Mouse (Mus musculus): Measurements from ENCODE around the gene Slc22a15. TPM values are rescaled to one million over a fixed set of nuclear protein-coding genes. Genes with fewer than 3 reads are reported as not detected.
A peak's percentile ranks its signal among the peaks of the same experiment; 100 is the strongest.

Gene Slc22a15
- polyA plus RNA-seq, 1 experiment from 2014 or later = 7.5 TPM

- Histone ChIP-seq H3K4me2 (no peak within 1 kb of the TSS), H3K4me1 (replicated peaks) (no peaks in the 10 kb centered on the region), H3K4me3 (no peak within 1 kb of the TSS), H3K9me3 (no peaks in the 10 kb centered on the region), H3K27me3 (no peaks in the 10 kb centered on the region), H3K27ac (no peak within 1 kb of the TSS), H3K9ac (no peak within 1 kb of the TSS), H3K36me3 (no peaks in the 10 kb centered on the region)
- ATAC-seq (ENCODE audit: low FRiP score) = no peak
- WGBS = 76% methylated on average over 5 of the region's 5 CpGs
These were observed 75.4 kb downstream of the Slc22a15 start, which contains the start of gene Mab21l3 for GRCm38 (mm10) chr3:101848816-101849215. TSS of gene Mab21l3 (minus strand) at chr3:101848959.

- H3K9me3 ChIP-seq = no peaks in the 10 kb centered on the region
- H3K27ac ChIP-seq = no peak overlapping the region
- no peak for ATAC-seq (ENCODE audit: low FRiP score)
- no peaks in the 10 kb centered on the region for H3K36me3 ChIP-seq
- H3K9ac ChIP-seq = no peak overlapping the region
- H3K4me1 ChIP-seq (replicated peaks) = peaks cover 14% of the 10 kb centered on the region
- 62% methylated on average over 4 of the region's 4 CpGs for WGBS
- H3K27me3 ChIP-seq = no peaks in the 10 kb centered on the region
- no peak overlapping the region for H3K4me3 ChIP-seq
- H3K4me2 ChIP-seq = no peak overlapping the region
These were observed 78.2 kb downstream of the Slc22a15 start for GRCm38 (mm10) chr3:101846096-101846495.

GRCm38 (mm10) chr3:101842372-101843094 is 81.7 kb downstream of the Slc22a15 start:
- H3K9ac ChIP-seq = no peak overlapping the region
- no peak overlapping the region for H3K4me3 ChIP-seq
- H3K4me2 ChIP-seq = no peak overlapping the region
- H3K27me3 ChIP-seq = no peaks in the 10 kb centered on the region
- H3K27ac ChIP-seq = peak overlapping the region; percentile 63
- 42% methylated on average over 7 of the region's 7 CpGs for WGBS
- no peaks in the 10 kb centered on the region for H3K36me3 ChIP-seq
- peaks cover 14% of the 10 kb centered on the region for H3K4me1 ChIP-seq (replicated peaks)
- peak; percentile 73 for ATAC-seq (ENCODE audit: low FRiP score)
- H3K9me3 ChIP-seq = no peaks in the 10 kb centered on the region

GRCm38 (mm10) chr3:101839327-101839726 is 84.9 kb downstream of the Slc22a15 start:
- no peak overlapping the region for H3K9ac ChIP-seq
- ATAC-seq (ENCODE audit: low FRiP score) = no peak
- peaks cover 26% of the 10 kb centered on the region for H3K4me1 ChIP-seq (replicated peaks)
- no peak overlapping the region for H3K4me3 ChIP-seq
- no peaks in the 10 kb centered on the region for H3K36me3 ChIP-seq
- WGBS = 91% methylated on average over 9 of the region's 9 CpGs
- no peaks in the 10 kb centered on the region for H3K9me3 ChIP-seq
- H3K4me2 ChIP-seq = no peak overlapping the region
- no peak overlapping the region for H3K27ac ChIP-seq
- no peaks in the 10 kb centered on the region for H3K27me3 ChIP-seq

GRCm38 (mm10) chr3:101836971-101837370 is 87.3 kb downstream of the Slc22a15 start:
- Histone ChIP-seq H3K4me2 (no peak overlapping the region), H3K9ac (no peak overlapping the region), H3K27ac (no peak overlapping the region), H3K4me1 (replicated peaks) (peaks cover 14% of the 10 kb centered on the region), H3K27me3 (no peaks in the 10 kb centered on the region), H3K36me3 (no peaks in the 10 kb centered on the region), H3K9me3 (no peaks in the 10 kb centered on the region), H3K4me3 (no peak overlapping the region)
- no peak for ATAC-seq (ENCODE audit: low FRiP score)
- WGBS = 87% methylated on average over 3 of the region's 3 CpGs

GRCm38 (mm10) chr3:101836532-101836931 is 87.7 kb downstream of the Slc22a15 start:
- H3K27ac ChIP-seq = 0 out of 2 replicates have a peak overlapping the region, but pooled peaks have one; percentile 26
- H3K36me3 ChIP-seq = no peaks in the 10 kb centered on the region
- H3K4me3 ChIP-seq = no peak overlapping the region
- H3K4me1 ChIP-seq (replicated peaks) = peaks cover 12% of the 10 kb centered on the region
- peak overlapping the region; percentile 39 for H3K4me2 ChIP-seq
- ATAC-seq (ENCODE audit: low FRiP score) = no peak
- 0 out of 2 replicates have a peak overlapping the region, but pooled peaks have one; percentile 39 for H3K9ac ChIP-seq
- H3K9me3 ChIP-seq = no peaks in the 10 kb centered on the region
- H3K27me3 ChIP-seq = no peaks in the 10 kb centered on the region
- WGBS = 74% methylated on average over 5 of the region's 5 CpGs

GRCm38 (mm10) chr3:101836045-101836444 is 88.2 kb downstream of the Slc22a15 start:
- Histone ChIP-seq H3K4me1 (replicated peaks) (peaks cover 12% of the 10 kb centered on the region), H3K4me2 (peak overlapping the region; percentile 39), H3K36me3 (no peaks in the 10 kb centered on the region), H3K9me3 (no peaks in the 10 kb centered on the region), H3K9ac (peak overlapping the region; percentile 39; the same call in 1 of the 2 replicates), H3K27ac (peak overlapping the region; percentile 26; the same call in 1 of the 2 replicates), H3K27me3 (no peaks in the 10 kb centered on the region), H3K4me3 (no peak overlapping the region; the same call in 1 of the 2 replicates)
- peak; percentile 82 for ATAC-seq (ENCODE audit: low FRiP score)
- WGBS = under 1% methylated on average over 8 of the region's 8 CpGs

- 38% methylated on average over 10 of the region's 10 CpGs for WGBS
- no peaks in the 10 kb centered on the region for H3K9me3 ChIP-seq
- no peak overlapping the region for H3K9ac ChIP-seq
- H3K4me2 ChIP-seq = no peak overlapping the region
- no peaks in the 10 kb centered on the region for H3K36me3 ChIP-seq
- no peaks in the 10 kb centered on the region for H3K27me3 ChIP-seq
- no peak overlapping the region for H3K27ac ChIP-seq
- ATAC-seq (ENCODE audit: low FRiP score) = no peak
- peaks cover 12% of the 10 kb centered on the region for H3K4me1 ChIP-seq (replicated peaks)
- H3K4me3 ChIP-seq = no peak overlapping the region
These were observed 92.9 kb downstream of the Slc22a15 start for GRCm38 (mm10) chr3:101831189-101831858.

GRCm38 (mm10) chr3:101829881-101830616 is 94.2 kb downstream of the Slc22a15 start:
- Histone ChIP-seq H3K27ac (no peak overlapping the region), H3K9me3 (no peaks in the 10 kb centered on the region), H3K4me2 (no peak overlapping the region), H3K9ac (no peak overlapping the region), H3K4me1 (replicated peaks) (no peaks in the 10 kb centered on the region; the same call in 1 of the 2 replicates), H3K36me3 (no peaks in the 10 kb centered on the region), H3K4me3 (no peak overlapping the region), H3K27me3 (no peaks in the 10 kb centered on the region)
- no peak for ATAC-seq (ENCODE audit: low FRiP score)
- WGBS = 80% methylated on average over 10 of the region's 10 CpGs

GRCm38 (mm10) chr3:101828595-101828994 is 95.7 kb downstream of the Slc22a15 start:
- no peak overlapping the region for H3K4me3 ChIP-seq
- no peaks in the 10 kb centered on the region for H3K27me3 ChIP-seq
- H3K4me2 ChIP-seq = no peak overlapping the region
- H3K36me3 ChIP-seq = no peaks in the 10 kb centered on the region
- no peaks in the 10 kb centered on the region for H3K9me3 ChIP-seq
- H3K27ac ChIP-seq = no peak overlapping the region
- WGBS = 60% methylated on average over 3 of the region's 3 CpGs
- no peak for ATAC-seq (ENCODE audit: low FRiP score)
- no peak overlapping the region for H3K9ac ChIP-seq
- no peaks in the 10 kb centered on the region; the same call in 1 of the 2 replicates for H3K4me1 ChIP-seq (replicated peaks)

- no peak overlapping the region for H3K9ac ChIP-seq
- H3K9me3 ChIP-seq = no peaks in the 10 kb centered on the region
- H3K27me3 ChIP-seq = no peaks in the 10 kb centered on the region
- H3K36me3 ChIP-seq = no peaks in the 10 kb centered on the region
- no peak overlapping the region for H3K4me3 ChIP-seq
- H3K4me1 ChIP-seq (replicated peaks) = no peaks in the 10 kb centered on the region; the same call in 1 of the 2 replicates
- WGBS = 91% methylated on average over 6 of the region's 6 CpGs
- no peak for ATAC-seq (ENCODE audit: low FRiP score)
- H3K4me2 ChIP-seq = no peak overlapping the region
- no peak overlapping the region for H3K27ac ChIP-seq
These were observed 97.0 kb downstream of the Slc22a15 start for GRCm38 (mm10) chr3:101827220-101827715.

- Histone ChIP-seq H3K27me3 (no peaks in the 10 kb centered on the region), H3K4me1 (replicated peaks) (no peaks in the 10 kb centered on the region), H3K36me3 (no peaks in the 10 kb centered on the region), H3K9ac (no peak overlapping the region), H3K4me3 (no peak overlapping the region), H3K9me3 (no peaks in the 10 kb centered on the region), H3K4me2 (no peak overlapping the region), H3K27ac (no peak overlapping the region)
- ATAC-seq (ENCODE audit: low FRiP score) = no peak
- WGBS = 85% methylated on average over 9 of the region's 9 CpGs
These were observed 99.9 kb downstream of the Slc22a15 start for GRCm38 (mm10) chr3:101824338-101824737.

All from hindbrain, embryonic 13.5 days (tissue).